Mouse (Mus musculus) brain, embryonic 18.5 days (tissue): ENCODE results near the gene Nfkbia.

Experiments used
- DNase-seq: peaks from one replicate; pipeline ENCODE4 v3.0.0-alpha.2; 2012; ENCODE audit warnings: low read depth, low spot score

Nfkbia gene

DNA sequence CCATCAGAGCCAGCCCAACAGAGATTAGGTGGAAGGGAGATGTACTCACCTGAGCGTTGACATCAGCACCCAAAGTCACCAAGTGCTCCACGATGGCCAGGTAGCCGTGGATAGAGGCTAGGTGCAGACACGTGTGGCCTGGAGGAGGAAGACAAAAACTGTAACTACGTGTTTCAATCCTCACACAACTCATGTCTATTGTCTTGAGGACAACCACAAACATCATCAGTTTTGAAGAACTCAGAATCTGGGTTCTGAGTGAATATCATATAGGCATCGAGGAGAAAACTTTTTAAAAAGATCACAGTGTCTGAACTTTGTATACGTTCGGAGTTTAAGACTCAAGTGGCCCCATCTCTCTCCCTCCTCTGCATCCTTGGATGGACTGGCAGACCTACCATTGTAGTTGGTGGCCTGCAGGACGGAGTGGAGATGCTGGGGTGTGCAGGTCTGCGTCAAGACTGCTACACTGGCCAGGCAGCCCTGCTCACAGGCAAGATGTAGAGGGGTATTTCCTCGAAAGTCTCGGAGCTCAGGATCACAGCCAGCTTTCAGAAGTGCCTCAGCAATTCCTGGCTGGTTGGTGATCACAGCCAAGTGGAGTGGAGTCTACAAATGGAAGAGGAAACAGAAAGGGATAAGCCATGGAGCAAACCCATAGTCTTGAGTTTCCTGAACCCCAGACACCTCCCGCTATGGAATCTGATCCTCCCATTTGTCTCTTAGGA lies 1.6 kb downstream of the Nfkbia start:
- no peak for DNase-seq

DNA sequence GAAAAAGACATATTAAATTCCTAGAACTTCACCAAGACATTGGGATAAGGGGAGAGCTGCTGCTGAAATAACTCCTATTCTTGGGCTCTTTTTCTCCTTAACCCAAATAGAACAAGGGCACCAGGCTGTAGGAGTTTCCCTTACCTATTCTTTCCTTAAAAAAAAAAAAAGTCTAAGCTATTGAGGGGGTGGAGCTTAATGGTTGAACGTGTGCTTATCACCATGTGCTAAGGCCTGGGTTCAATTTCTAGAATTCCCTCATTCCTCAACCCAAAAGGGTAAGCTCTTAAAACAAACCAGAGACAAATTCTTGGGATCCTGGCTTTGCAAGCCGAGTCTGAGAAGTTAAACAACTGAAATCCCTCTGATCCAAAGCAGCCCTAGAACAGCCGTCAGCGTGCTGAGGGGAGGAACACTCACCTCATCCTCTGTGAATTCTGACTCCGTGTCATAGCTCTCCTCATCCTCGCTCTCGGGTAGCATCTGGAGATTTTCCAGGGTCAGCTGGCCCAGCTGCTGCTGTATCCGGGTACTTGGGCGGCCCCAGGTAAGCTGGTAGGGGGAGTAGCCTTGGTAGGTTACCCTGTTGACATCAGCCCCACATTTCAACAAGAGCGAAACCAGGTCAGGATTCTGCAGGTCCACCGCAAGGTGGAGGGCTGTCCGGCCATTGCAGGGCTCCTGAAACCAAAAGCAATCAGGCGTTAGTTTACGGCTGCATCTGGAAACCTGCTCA lies 2.3 kb downstream of the Nfkbia start:
- no peak for DNase-seq

DNA sequence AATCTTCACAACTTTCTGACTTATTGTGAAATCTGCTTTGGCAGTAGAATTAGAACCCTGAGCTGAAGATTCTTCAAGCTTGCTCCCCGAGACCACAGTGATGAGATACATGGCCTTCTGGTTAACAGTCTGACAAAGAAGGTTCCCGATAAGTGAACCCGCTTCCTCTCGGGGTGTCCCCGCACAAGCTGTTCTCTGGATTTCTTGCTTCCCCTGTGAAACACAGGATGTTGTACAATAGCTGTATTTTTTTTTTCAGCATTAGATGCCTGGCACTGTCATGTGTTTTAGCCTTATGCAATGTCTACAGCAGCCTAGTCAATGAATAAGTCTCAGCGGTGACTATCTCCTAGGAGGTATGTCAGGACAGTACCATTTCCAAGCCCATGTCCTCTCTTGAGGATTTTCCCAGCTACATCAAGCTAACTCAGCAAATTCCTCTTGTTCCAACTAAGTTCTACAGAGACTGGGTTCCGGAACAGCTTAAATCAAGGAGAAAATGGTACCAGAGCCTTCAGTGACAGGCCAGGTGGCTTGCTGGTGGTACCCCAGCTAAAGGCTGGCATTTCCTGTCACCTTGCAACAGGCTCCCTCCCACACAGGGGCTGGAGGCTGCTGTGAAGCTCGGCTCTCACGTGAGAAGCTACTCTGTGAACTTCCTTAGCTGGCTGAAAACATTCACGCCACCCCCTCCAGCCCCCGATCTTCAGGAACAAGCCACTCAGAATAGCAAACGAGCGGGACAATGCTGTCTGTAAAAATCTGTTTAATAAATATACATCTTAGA lies 3.6 kb downstream of the Nfkbia start:
- no peak for DNase-seq

DNA sequence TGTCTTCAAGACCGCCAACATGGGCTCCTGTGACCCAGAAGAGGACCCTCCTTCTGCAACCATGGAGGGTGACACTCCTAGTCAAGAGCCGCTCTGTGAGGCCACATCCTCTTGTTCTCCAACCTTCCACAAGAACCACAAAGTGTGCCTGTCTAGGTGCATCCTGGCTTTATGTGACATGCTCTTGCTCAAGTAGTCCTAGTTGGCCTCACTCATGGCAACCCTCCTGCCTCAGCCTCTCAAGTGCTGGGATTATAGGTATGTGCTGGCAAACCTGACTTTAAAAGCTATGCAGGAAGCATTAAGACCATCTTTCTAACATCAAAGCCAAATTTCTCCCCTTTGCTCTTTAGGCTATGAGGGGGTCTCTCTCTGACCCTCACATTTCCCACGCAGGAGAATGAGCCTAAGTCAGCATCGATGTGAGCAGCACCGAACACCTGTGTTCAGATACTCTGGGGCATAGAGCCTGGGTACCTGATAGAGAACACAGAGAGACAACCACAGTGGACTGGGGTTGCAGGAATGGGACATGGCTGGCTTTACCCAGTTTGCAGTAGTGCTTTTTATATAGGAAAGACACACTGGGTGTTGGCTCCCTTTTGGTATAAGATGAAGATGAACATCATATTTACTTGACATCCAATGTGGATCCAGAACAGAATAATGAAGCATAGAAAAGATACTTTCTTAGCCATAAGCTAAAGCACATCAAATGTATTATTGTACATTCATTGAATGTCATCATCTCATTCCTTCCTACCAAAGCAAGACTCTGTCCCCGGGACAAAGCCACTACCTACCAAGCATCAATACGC lies 4.4 kb downstream of the Nfkbia start:
- DNase-seq, result no peak

DNA sequence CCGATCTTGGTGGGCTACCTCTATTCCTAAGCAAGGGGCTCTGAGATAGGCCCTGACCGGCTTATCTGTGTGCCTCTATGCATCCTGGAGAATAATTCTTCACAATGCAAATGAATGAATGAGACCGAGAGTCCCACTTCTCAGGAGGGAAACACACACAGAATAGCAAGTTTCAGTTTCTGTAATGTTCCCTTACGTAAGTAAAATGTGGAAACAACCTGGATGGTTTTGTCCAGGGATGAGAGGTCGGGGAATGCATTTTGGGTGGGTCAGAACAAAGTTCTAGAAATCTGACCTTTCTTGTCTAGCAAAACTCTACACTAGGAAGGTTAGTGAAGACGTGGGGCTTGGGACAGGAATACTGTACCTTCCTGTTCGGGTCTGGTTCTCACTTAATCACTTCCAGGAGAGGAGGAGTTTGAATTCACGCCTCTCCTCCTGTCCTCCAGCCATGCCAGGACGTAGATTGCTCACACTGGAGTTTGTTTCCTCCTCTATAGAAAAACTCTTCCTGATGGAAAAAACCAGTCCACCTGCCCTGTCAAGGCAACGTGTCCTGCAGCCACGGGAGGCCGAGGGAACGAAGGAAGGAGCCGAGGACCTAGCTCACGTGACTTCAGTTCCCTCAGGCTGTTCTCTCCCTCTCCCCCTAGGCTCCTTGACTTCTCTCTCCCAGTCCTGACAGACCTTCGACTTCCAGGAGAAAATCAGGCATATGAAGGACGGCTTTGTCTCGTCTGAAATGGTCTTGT lies 5.3 kb downstream of the Nfkbia start:
- no peak for DNase-seq

DNA sequence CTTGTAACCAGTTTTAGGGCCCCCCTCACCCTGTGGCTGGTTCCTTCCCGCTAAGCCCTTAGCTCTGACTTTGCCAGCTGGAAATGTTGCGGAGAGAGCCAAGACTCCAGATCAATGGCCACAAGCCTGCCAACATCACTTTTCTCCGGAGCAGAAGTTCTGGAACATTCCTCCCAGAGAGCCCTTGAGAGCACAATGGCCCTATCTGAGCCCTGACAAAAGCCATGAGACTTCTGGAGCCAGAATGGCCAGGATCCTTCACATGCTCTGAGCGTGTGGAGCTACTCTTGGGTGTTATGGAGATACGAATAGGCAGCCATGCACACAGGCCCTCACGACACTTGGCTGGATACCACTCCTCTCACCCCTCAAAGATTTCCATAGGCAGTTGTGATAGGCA lies 7.6 kb downstream of the Nfkbia start:
- no peak for DNase-seq

DNA sequence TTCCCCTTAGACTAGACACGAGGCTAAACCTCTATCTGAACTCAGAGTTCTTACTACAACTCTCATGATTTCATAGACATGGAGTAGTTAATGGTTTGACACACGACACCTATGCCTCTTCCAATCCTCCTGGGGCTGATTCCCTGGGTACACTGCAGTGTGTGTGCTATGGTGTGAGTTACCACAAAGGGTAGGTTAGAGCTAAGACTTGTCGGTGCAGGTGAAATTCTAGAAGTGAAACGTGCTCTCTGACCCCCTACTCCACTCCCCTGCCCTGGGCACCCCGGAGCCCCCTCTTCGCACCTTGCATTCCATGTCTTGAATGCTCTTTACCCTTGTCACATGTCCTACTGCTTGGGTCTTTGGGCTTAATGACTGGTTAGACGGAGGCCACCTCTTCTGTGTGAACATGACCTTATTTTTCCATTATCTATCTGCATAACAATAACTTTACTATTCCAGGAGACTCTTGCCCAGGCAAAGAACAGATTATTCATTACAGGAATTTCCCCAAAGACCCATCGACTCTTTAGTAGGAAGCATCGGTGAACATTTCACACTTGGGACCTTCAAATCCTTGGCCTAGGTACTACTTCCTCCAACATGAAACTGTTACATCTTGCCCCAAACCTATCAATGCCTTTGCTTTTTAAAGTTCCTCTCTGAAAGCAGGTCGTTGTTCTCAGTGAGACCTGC lies 8.2 kb downstream of the Nfkbia start:
- no peak for DNase-seq

DNA sequence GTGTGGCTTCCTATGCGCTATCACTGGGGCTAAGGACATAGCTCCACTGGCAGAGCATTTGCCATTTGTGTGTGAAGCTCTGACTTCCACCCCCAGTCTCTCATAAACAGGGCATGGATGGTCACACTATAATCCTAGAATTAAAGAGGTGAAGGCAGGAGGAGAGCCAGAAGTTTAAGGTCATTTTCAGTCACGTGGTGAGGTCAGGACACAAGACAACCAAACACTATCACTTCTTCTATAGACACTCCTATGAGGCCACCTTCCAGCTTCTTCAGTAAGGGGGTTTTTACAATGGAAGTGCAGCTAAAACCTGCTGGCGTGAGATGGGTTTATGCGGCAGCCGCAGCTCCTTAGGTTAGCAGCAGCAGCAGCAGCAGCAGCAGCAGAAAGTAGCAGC lies 8.9 kb downstream of the Nfkbia start:
- no peak for DNase-seq

DNA sequence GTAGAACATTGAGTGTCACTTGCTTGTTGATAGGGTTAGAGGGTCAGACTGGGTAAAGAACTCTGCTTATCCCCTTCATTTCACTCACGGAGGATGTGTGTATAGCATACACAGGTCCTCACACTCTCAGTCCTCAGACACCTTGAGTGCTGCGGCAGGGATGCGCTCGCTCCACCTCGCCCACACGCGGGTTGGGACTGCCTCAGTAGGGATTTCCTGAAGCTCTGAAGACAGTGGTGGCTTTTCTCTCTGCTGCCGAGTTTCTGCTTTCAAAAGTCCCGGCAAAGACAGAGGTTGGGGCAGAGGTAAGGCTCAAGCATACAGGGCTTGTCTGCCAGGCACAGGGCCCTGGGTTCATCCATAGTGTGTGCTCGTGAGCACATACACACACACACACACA lies 9.7 kb downstream of the Nfkbia start:
- no peak for DNase-seq

DNA sequence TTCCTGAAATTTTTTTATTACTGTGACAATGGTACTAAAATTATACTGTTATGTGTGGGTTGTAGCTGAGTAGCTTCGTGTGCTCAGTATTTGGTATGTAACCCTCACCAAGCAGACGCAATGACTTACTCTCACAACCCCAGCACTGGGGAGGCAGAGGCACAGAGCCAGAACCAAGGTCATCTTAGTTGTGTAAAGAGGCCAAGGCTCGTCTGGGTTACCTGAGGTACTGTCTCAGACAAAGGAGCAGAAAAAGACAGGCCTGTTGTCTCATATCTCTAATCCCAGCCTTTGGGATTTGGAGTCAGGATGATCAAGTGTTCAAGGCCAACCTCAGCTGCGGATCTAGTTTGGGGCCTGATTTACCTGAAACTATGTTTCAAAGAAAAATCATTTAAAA lies 10.7 kb downstream of the Nfkbia start:
- DNase-seq, result no peak

DNA sequence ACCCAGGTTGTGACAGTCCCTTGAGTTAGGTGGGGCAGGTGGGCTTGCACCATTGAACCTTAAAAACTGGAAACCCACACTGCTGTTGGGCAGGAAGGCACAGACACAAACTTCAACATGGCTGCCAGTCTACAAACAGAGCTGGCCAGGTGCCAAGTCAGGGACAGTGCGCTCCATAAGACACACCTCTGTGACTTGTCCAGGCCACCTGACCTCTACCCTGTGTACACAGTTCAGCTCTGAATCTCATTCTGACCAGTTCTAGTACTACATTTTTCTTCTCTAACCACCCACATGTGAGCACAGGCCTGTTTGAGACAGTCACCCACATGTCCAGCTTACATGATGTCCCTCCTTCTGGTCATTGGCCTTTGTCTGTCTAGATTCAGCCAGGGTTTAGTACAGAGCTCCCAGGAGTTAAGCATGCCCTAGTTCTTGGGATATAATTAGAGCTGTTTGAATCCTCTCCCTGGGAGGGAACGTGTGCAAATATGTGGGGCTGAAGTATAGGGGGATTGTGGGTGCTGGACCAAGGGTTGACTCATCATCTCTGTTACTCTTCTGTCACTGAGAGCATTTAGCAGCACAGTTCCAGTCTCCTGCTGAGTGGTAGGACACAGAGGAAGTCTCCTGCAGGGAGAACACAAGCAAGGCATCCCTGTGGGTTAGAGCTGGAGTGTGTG lies 11.8 kb downstream of the Nfkbia start:
- DNase-seq, result no peak

DNA sequence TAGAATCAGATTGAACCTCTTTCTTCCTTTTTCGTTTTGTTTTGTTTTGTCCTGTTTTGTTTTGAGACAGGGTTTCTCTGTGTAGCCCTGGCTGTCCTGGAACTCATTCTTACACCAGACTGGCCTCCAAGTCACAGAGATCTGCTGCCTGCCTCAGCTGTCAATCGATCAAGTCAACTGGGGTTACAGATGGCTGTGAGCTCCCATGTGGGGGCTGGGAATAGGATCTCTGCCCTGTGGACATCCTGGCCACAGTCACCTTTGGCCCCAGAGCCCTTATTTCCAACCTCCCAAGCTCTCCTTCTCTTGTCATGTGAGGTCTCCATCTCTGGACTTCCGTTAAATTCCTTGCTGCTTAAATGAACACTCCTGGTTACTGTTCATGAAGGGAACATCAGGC lies 13.5 kb downstream of the Nfkbia start:
- DNase-seq, result no peak

DNA sequence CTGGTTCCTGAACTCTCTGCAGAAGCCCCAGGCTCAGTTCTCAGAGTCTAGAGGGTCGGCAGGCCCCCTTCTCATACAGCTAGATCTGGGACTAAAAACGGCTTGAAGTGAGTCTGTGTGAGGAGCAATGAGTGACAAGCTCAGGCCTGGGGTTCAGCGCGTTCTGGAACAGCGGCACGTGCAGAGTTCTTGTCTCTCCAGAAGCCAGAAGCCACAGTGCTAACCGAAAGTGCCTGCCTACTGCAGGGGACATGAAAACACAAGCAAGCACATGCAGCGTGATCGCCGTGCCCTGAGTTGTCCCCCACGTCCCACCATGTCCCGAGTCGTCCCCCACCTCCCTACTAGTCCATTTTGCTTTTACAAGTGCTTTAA lies 18.3 kb downstream of the Nfkbia start:
- no peak for DNase-seq

DNA sequence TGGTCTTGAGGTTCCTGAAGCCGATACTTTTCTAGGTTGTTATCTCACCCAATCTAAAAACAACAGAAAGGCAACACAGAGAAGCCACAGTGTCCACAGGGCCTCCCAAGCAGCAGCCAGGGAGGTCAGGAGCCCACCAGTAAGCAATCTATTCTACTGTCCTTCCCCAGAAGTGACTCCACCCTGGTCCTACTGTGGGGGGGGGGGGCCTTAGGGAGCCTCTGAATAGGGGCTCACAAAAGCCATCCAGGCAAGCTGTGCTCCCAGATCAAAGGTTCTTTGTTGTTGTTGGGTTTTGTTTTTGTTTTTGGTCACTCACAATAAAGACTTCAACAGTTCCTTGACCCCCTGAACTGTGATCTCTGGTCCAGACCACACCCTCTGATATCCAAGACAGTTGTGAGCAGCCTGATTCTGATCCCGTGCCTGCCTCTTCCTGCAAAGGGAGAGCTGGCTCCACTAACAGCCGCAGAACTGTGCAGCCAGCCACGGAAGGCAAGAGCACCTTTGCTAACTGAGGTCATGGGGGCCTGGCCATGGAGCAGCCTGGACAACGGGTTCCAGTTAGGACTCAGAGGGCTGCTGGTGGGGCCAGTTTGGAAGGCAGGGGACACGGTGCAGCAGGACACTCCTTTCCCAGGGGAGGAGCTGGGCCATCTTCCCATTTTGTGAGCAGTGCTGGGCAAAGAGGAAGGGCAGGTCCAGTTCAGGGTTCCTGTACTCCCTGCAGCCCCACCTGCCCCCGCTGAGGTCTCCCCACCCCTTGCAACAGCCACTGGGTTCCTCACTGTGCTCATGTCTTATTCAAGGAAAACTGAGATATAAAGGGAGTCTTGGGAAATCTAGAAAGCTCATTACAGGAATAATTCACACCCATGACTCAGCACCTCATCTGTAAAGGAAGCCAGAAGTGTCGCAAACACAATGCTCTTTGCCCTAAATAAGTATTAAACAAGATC lies 18.9 kb downstream of the Nfkbia start:
- no peak for DNase-seq

DNA sequence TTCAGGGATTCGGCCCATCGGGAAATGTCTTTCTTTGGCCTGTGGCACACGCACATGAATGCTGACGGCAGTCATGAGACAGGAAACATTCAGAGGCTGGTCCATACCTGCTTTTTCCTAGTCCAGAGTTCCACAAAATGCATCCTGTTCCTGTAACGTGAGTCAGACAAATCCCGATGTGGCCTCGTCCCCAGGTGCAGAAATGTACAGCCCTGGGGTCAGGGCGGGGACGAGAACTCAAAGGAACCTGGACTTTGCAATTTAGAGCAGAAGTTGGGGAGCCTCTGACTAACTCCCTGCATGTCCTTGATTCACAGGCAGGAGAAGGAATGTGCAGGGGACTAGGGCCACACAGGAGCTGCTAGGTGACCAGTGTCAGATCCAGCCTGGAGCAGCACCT lies 21.1 kb downstream of the Nfkbia start:
- no peak for DNase-seq

DNA sequence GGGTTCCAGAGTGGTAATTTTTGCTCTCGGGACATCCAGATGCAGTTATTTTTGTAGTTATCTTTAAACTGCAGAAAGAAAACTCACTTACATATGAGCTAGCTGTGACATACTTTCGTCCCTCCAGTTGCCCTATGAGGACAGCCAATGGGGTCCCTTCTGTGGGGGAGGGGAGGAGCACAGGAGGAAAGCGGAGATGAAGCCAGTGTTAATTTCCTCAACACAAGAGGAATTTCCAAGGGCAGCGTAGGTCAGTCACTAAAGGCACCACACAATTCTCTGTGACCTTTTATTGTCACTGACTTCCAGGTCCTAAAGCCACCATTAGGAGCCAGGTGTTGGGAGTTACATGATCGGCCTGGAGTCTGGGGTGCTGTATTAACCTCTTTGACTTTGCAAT lies 22.0 kb downstream of the Nfkbia start:
- no peak for DNase-seq

DNA sequence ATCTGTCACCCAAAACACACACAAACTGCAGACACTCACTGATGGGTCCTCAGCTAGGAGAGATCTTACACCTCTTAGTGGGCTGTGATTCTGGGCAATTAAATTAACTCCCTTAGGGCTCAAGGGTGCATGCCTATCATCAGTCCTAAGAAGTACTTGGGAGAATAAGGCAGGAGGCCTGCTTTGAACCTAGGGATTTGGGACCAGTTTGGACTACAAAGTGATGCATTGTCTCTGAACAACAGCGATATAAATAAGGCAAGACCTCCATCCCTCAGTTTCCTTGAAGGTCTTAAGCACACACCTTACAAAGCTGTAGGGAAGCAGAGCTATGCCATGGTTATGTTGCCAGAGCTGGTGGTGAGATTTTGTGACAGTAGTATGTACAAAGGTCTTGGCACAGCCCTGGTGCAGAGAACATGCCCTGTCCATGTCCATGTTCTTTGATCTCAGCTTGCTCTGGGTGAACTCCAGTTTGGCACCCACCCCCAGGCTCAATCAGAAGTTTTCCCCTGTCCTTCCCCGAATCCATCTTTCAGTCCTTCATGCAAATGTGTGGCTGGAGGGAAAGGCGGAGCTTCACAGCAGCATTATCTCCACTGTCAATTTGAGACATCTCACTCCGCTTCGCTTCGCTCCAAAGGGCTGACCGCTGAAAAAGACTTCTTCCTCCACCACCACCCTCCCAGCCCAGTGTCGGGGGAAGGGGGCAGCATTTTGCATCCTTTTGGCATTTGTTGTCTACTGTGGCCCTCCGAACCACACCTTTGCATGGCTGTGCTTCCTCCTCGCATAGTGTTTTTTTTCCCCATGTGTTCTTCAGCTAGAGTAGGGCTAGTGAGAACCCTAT lies 24.9 kb downstream of the Nfkbia start:
- no peak for DNase-seq

DNA sequence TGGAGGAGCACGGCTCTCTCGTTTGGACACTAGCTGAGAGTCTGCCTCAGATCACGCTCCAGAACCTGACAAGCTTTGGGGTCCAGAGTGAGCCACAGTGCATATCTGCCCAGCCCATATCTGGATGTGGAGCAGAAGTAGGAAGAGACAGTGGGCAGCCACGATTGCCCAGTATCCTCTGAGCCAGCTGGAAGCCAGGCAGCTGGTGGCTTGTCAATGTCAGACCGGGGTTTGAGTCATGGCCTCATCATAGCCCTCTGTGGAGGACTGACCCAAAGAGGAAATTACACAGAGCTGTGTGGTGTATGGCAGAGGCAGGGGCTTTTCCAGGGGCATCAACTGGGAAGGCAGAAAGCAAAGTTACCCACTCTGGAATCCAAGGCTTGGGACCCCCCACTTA lies 25.6 kb downstream of the Nfkbia start:
- DNase-seq, result no peak
